Mouse (Mus musculus) CH12.LX (cell line): ENCODE results near the gene Fkbp6.

Source experiments
- CTCF ChIP-seq, 2 experiments: IDR thresholded peaks in 1 of 2; conservative IDR thresholded peaks in 1 of 2; 2 replicates each; pipeline ENCODE4 v1.5.1; 2011 to 2012; ENCODE audit warnings: low read depth in 2 of 2, low read length in 2 of 2, improper control_type of control experiment in 1 of 2, inconsistent platforms in 1 of 2, mild to moderate bottlenecking in 1 of 2, moderate library complexity in 1 of 2
- ELF1 ChIP-seq: IDR thresholded peaks from 2 replicates; pipeline ENCODE4 v1.6.1; 2014; ENCODE audit warnings: low read depth, mild to moderate bottlenecking, inconsistent platforms, low read length, improper control_type of control experiment
- EP300 ChIP-seq: IDR thresholded peaks from 2 replicates; pipeline ENCODE4 v1.6.1; 2011; ENCODE audit warnings: low read length, improper control_type of control experiment
- MAX ChIP-seq: IDR thresholded peaks from 2 replicates; pipeline ENCODE4 v1.6.1; 2011; ENCODE audit warnings: low read length, improper control_type of control experiment
- MAZ ChIP-seq: IDR thresholded peaks from 2 replicates; pipeline ENCODE4 v1.6.1; 2012; ENCODE audit warnings: low read depth, mild to moderate bottlenecking, inconsistent platforms, low read length, improper control_type of control experiment, moderate library complexity
- MEF2A ChIP-seq: IDR thresholded peaks from 2 replicates; pipeline ENCODE4 v1.6.1; 2014; ENCODE audit warnings: low read depth, mild to moderate bottlenecking, inconsistent platforms, low read length, improper control_type of control experiment, borderline replicate concordance
- NRF1 ChIP-seq: IDR thresholded peaks from 2 replicates; pipeline ENCODE4 v1.6.1; 2014; ENCODE audit warnings: low read depth, mild to moderate bottlenecking, inconsistent platforms, low read length, improper control_type of control experiment, moderate library complexity
- POLR2A ChIP-seq: IDR thresholded peaks from 2 replicates; pipeline ENCODE4 v1.6.1; 2011; ENCODE audit warnings: low read depth, mild to moderate bottlenecking, improper control_type of control experiment, low read length
- RAD21 ChIP-seq: IDR thresholded peaks from 2 replicates; pipeline ENCODE4 v1.6.1; 2011; ENCODE audit warnings: low read depth, mild to moderate bottlenecking, low read length, improper control_type of control experiment, moderate library complexity
- SIN3A ChIP-seq: IDR thresholded peaks from 2 replicates; pipeline ENCODE4 v1.6.1; 2012; ENCODE audit warnings: low read length, improper control_type of control experiment, inconsistent platforms
- TBP ChIP-seq: conservative IDR thresholded peaks from 2 replicates; pipeline ENCODE4 v1.6.1; 2011; ENCODE audit warnings: low read depth, low read length, improper control_type of control experiment
- TCF12 ChIP-seq: IDR thresholded peaks from 2 replicates; pipeline ENCODE4 v1.6.1; 2014; ENCODE audit warnings: low read depth, mild to moderate bottlenecking, inconsistent platforms, low read length, improper control_type of control experiment
- USF2 ChIP-seq: conservative IDR thresholded peaks from 2 replicates; pipeline ENCODE4 v1.6.1; 2011; ENCODE audit warnings: low read depth, low read length, improper control_type of control experiment
- ZMIZ1 ChIP-seq: IDR thresholded peaks from 2 replicates; pipeline ENCODE4 v1.6.1; 2012; ENCODE audit warnings: low read depth, mild to moderate bottlenecking, inconsistent platforms, low read length, improper control_type of control experiment

DNA sequence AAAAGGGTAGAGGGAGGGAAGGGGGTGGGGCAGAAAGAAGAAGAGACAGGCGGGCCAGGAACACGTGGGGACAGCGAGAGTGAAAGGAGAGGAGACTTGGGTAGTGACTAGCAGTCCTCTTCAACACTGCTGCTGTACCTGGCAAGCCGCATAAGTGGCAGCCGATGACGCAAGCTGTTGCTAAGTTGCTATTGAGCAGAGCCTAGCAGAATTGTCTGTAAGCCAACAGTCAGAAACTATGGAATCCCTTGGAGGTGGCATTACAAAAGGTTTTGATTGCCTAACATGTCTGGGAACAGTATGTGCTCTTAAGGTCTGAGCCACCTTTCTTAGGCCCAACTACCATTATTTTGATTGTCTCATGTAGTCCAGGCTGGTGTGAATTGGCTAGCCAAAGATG, 18.5 kb upstream of the Fkbp6 start:
- no peak for TF ChIP-seq NRF1
- no peak for TF ChIP-seq TCF12
- TF ChIP-seq CTCF (conservative IDR thresholded peaks at IDR 0.05 in 1 of 2, IDR thresholded peaks at IDR 0.05 in 1 of 2; ENCODE audit: low read depth in 2 of 2, low read length in 2 of 2): no peak
- no peak for TF ChIP-seq POLR2A
- TF ChIP-seq ZMIZ1: no peak
- no peak for TF ChIP-seq ELF1
- TF ChIP-seq RAD21: no peak
- no peak for TF ChIP-seq MEF2A
- TF ChIP-seq MAZ: no peak
- TF ChIP-seq USF2: no peak
- no peak for TF ChIP-seq MAX
- no peak for TF ChIP-seq TBP
- TF ChIP-seq SIN3A: no peak
- TF ChIP-seq EP300: no peak
